9 mouse cellular contexts compared by ENCODE assay signal in genomic region chr3:130694041-130694593, GRCm38 (mm10). TPM values are rescaled to one million over a fixed set of nuclear protein-coding genes. Genes with fewer than 3 reads are reported as not detected.
DNase-seq lines count a peak whose midpoint lies in the region; ATAC-seq and TF ChIP-seq lines count a peak whose summit lies in the region.
"Had no signal": no experiment of that assay in that cellular context is flagged by ENCODE, and none has a peak within 500 bp of the region (broad histone marks: within the 10 kb centered on the region; RNA-seq: fewer than 3 reads in every experiment).

No protein-coding gene starts in this region.

- no peak for TF ChIP-seq EP300 in lung, postnatal 0 days (IDR thresholded peaks at IDR 0.05)

- no peak for DNase-seq in forebrain, embryonic 11.5 days (ENCODE audit: low spot score)
- no peak for DNase-seq in forebrain, embryonic 10.5 days (ENCODE audit: extremely low spot score, low spot score)
- peak; percentile 81 for DNase-seq in lung, postnatal 0 days (ENCODE audit: low spot score)
- DNase-seq in lung, postnatal 14 days, result no peak
- peak; percentile 62 for DNase-seq in embryo, embryonic 10.5 days (ENCODE audit: low spot score)
- peak; percentile 44 for DNase-seq in retina, postnatal 1 day
- DNase-seq in gastrocnemius, postnatal 10 days, result no peak
- no peak for DNase-seq in spleen, adult 12 weeks (ENCODE audit: low spot score)
- DNase-seq: lung, postnatal 10 days had no signal

- H3K36me3 ChIP-seq in forebrain, embryonic 11.5 days (ENCODE audit: control insufficient read depth, insufficient read depth, low read length), result peaks cover 6% of the 10 kb centered on the region; the same call in 1 of the 2 replicates
- peaks cover 49% of the 10 kb centered on the region for H3K36me3 ChIP-seq in forebrain, embryonic 10.5 days (replicated peaks)
- H3K36me3 ChIP-seq in lung, postnatal 0 days (ENCODE audit: insufficient read depth, low read length), result peaks cover 8% of the 10 kb centered on the region; the same call in 1 of the 2 replicates

- WGBS in forebrain, embryonic 11.5 days, result 61% methylated on average over 9 of the region's 9 CpGs
- 68% methylated on average over 9 of the region's 9 CpGs for WGBS in forebrain, embryonic 10.5 days
- 56% methylated on average over 9 of the region's 9 CpGs for WGBS in lung, postnatal 0 days

- peak; percentile 76 for TF ChIP-seq CTCF in lung, postnatal 0 days (IDR thresholded peaks at IDR 0.05)

- no peak overlapping the region for H3K9ac ChIP-seq in forebrain, embryonic 11.5 days (ENCODE audit: low read length)
- H3K9ac ChIP-seq in lung, postnatal 0 days (replicated peaks; ENCODE audit: low read depth), result no peak overlapping the region

- H3K27me3 ChIP-seq in forebrain, embryonic 11.5 days (ENCODE audit: control insufficient read depth, insufficient read depth, low read length), result no peaks in the 10 kb centered on the region
- H3K27me3 ChIP-seq in forebrain, embryonic 10.5 days (ENCODE audit: poor library complexity, severe bottlenecking), result no peaks in the 10 kb centered on the region
- H3K27me3 ChIP-seq in lung, postnatal 0 days (replicated peaks; ENCODE audit: insufficient read depth, low read length), result no peaks in the 10 kb centered on the region

- no peak overlapping the region for H3K4me3 ChIP-seq in forebrain, embryonic 11.5 days (ENCODE audit: low read depth, low read length)
- H3K4me3 ChIP-seq in forebrain, embryonic 10.5 days, result no peak overlapping the region
- no peak overlapping the region for H3K4me3 ChIP-seq in lung, postnatal 0 days (ENCODE audit: low read depth, low read length)

- ATAC-seq in forebrain, embryonic 11.5 days (replicated peaks; ENCODE audit: low FRiP score), result 0 out of 2 replicates have a peak, but pooled peaks have one; percentile 30
- ATAC-seq in lung, postnatal 0 days, result no peak

- H3K27ac ChIP-seq in forebrain, embryonic 11.5 days (ENCODE audit: low read depth, low read length), result no peak overlapping the region
- no peak overlapping the region for H3K27ac ChIP-seq in forebrain, embryonic 10.5 days
- no peak overlapping the region for H3K27ac ChIP-seq in lung, postnatal 0 days (ENCODE audit: low read length)

- H3K4me2 ChIP-seq in forebrain, embryonic 11.5 days (ENCODE audit: low read depth, low read length, severe bottlenecking), result no peak overlapping the region
- H3K4me2 ChIP-seq in lung, postnatal 0 days (replicated peaks; ENCODE audit: low read depth, low read length), result no peak overlapping the region

- no peaks in the 10 kb centered on the region; the same call in 1 of the 2 replicates for H3K4me1 ChIP-seq in forebrain, embryonic 11.5 days (replicated peaks; ENCODE audit: control insufficient read depth, insufficient read depth, low read length)
- H3K4me1 ChIP-seq in forebrain, embryonic 10.5 days, result peaks cover 8% of the 10 kb centered on the region
- H3K4me1 ChIP-seq in lung, postnatal 0 days (ENCODE audit: insufficient read depth, low read depth, low read length), result no peaks in the 10 kb centered on the region

- H3K9me3 ChIP-seq in forebrain, embryonic 11.5 days (ENCODE audit: control insufficient read depth, low read length), result no peaks in the 10 kb centered on the region
- no peaks in the 10 kb centered on the region for H3K9me3 ChIP-seq in forebrain, embryonic 10.5 days
- no peaks in the 10 kb centered on the region for H3K9me3 ChIP-seq in lung, postnatal 0 days (ENCODE audit: low read length)

RNA-seq across cellular contexts. Expression of gene Ostc, which starts 15.1 kb away (rescaled TPM):
- polyA plus RNA-seq in forebrain, embryonic 11.5 days (2014; fragmentation: Nextera tagmentation; extraction: Ambion mirVana), result 300 and 308 TPM in 2 replicates
- polyA plus RNA-seq in forebrain, embryonic 10.5 days (2016; fragmentation: Nextera tagmentation; extraction: Ambion mirVana), result 330 TPM in 2 replicates
- 236 and 244 TPM in 2 replicates for polyA plus RNA-seq in lung, postnatal 0 days (2015; fragmentation: Nextera tagmentation; extraction: Ambion mirVana)
- 10 to 100 TPM; 58.4 to 74.5 TPM for total RNA-seq in gastrocnemius, postnatal 10 days (2021)

RNA-seq across cellular contexts. Expression of gene Rpl34, which starts 36.1 kb away (rescaled TPM):
- 687 and 743 TPM in 2 replicates for polyA plus RNA-seq in forebrain, embryonic 11.5 days (2014; fragmentation: Nextera tagmentation; extraction: Ambion mirVana)
- polyA plus RNA-seq in forebrain, embryonic 10.5 days (2016; fragmentation: Nextera tagmentation; extraction: Ambion mirVana), result 923 and 949 TPM in 2 replicates
- 771 and 839 TPM in 2 replicates for polyA plus RNA-seq in lung, postnatal 0 days (2015; fragmentation: Nextera tagmentation; extraction: Ambion mirVana)
- total RNA-seq in gastrocnemius, postnatal 10 days (2021), result 100 to 1,000 TPM; 631 to 655 TPM

Comparison
In these comparisons a context has a peak if more than half of its experiments do, and no peak if none do; other contexts are left out.
1. DNase-seq: peak in lung, postnatal 0 days (single experiment), embryo, embryonic 10.5 days (single experiment) and retina, postnatal 1 day (single experiment); none in forebrain, embryonic 11.5 days (single experiment), forebrain, embryonic 10.5 days (single experiment), lung, postnatal 14 days (single experiment), gastrocnemius, postnatal 10 days (single experiment) and spleen, adult 12 weeks (single experiment).